Mouse (Mus musculus) liver, embryonic 12.5 days (tissue): Measurements from ENCODE around the gene Ly75. TPM values are rescaled to one million over a fixed set of nuclear protein-coding genes. Genes with fewer than 3 reads are reported as not detected.

Experiments
- ATAC-seq: fragments of 200-750 bp; cut with Nextera tagmentation; 2 replicates; pipeline ENCODE4 v1.8.0; 2017; ENCODE audit warnings: moderate number of reproducible peaks, mild to moderate bottlenecking, moderate library complexity
- H3K27ac ChIP-seq: fragments of 300-500 bp; sonication (generic); 2 replicates; pipeline ENCODE4 v1.5.1; 2016; ENCODE audit warnings: mild to moderate bottlenecking
- H3K27me3 ChIP-seq: fragments of 300-500 bp; sonication (generic); replicated peaks from 2 replicates; pipeline ENCODE4 v1.6.1; 2016; ENCODE audit warnings: mild to moderate bottlenecking, moderate library complexity
- H3K36me3 ChIP-seq: fragments of 300-500 bp; sonication (generic); 2 replicates; pipeline ENCODE4 v1.6.1; 2016; ENCODE audit warnings: mild to moderate bottlenecking, moderate library complexity
- H3K4me1 ChIP-seq: fragments of 300-500 bp; sonication (generic); 2 replicates; pipeline ENCODE4 v1.6.1; 2016
- H3K4me2 ChIP-seq: fragments of 300-500 bp; sonication (generic); 2 replicates; pipeline ENCODE4 v1.6.1; 2016; ENCODE audit warnings: mild to moderate bottlenecking, moderate library complexity
- H3K4me3 ChIP-seq: fragments of 300-500 bp; sonication (generic); 2 replicates; pipeline ENCODE4 v1.5.1; 2016; ENCODE audit warnings: mild to moderate bottlenecking, moderate library complexity
- H3K9ac ChIP-seq: fragments of 300-500 bp; sonication (generic); 2 replicates; pipeline ENCODE4 v1.6.1; 2016; ENCODE audit warnings: mild to moderate bottlenecking, moderate library complexity
- H3K9me3 ChIP-seq: fragments of 300-500 bp; sonication (generic); replicated peaks from 2 replicates; pipeline ENCODE4 v1.6.1; 2016; ENCODE audit warnings: mild to moderate bottlenecking, moderate library complexity
- WGBS: fragments of 180-500 bp; shearing (Covaris S2); methylation state at CpG from one replicate; pipeline ENCODE4 v1.1.7; 2016; ENCODE audit not compliant: insufficient replicate concordance; 5-methylcytosine and 5-hydroxymethylcytosine counted together
- polyA plus RNA-seq: library from polyadenylated mRNA; unstranded; fragments of >200 nt; fragmentation: Nextera tagmentation; extraction: Ambion mirVana; gene quantifications from 2 replicates; pipeline ENCODE4 v1.2.1, GENCODE M21; 2016

The Ly75 gene
- polyA plus RNA-seq, 1 experiment from 2014 or later = 6.4 TPM

- no peaks in the 10 kb centered on the region for H3K36me3 ChIP-seq
- no peaks in the 10 kb centered on the region for H3K4me1 ChIP-seq
- H3K9ac ChIP-seq = no peak overlapping the region
- ATAC-seq = no peak
- H3K4me2 ChIP-seq = no peak overlapping the region
- H3K27me3 ChIP-seq = no peaks in the 10 kb centered on the region
- WGBS = 58% methylated on average over 5 of the region's 5 CpGs
- no peak overlapping the region for H3K27ac ChIP-seq
- no peak overlapping the region for H3K4me3 ChIP-seq
- no peaks in the 10 kb centered on the region for H3K9me3 ChIP-seq
Observed at GRCm38 (mm10) chr2:60401694-60402093, 18.6 kb upstream of the Ly75 start.

GRCm38 (mm10) chr2:60393786-60394185, 10.7 kb upstream of the Ly75 start:
- H3K27me3 ChIP-seq = no peaks in the 10 kb centered on the region
- H3K4me1 ChIP-seq = peaks cover 4% of the 10 kb centered on the region; the same call in 1 of the 2 replicates
- no peak overlapping the region for H3K4me2 ChIP-seq
- no peak overlapping the region for H3K27ac ChIP-seq
- H3K4me3 ChIP-seq = no peak overlapping the region
- no peak overlapping the region for H3K9ac ChIP-seq
- no peaks in the 10 kb centered on the region for H3K9me3 ChIP-seq
- H3K36me3 ChIP-seq = no peaks in the 10 kb centered on the region
- no peak for ATAC-seq
- 36% methylated on average over 6 of the region's 6 CpGs for WGBS

- 59% methylated on average over 4 of the region's 4 CpGs for WGBS
- H3K4me1 ChIP-seq = peaks cover 4% of the 10 kb centered on the region; the same call in 1 of the 2 replicates
- H3K36me3 ChIP-seq = no peaks in the 10 kb centered on the region
- H3K9me3 ChIP-seq = no peaks in the 10 kb centered on the region
- H3K4me3 ChIP-seq = no peak overlapping the region
- H3K4me2 ChIP-seq = no peak overlapping the region
- no peak overlapping the region for H3K9ac ChIP-seq
- no peak for ATAC-seq
- no peaks in the 10 kb centered on the region for H3K27me3 ChIP-seq
- no peak overlapping the region for H3K27ac ChIP-seq
Observed at GRCm38 (mm10) chr2:60392286-60392685, 9.2 kb upstream of the Ly75 start.

GRCm38 (mm10) chr2:60387363-60387762, 4.3 kb upstream of the Ly75 start:
- no peak overlapping the region for H3K27ac ChIP-seq
- no peak overlapping the region for H3K4me3 ChIP-seq
- WGBS = 26% methylated on average over 3 of the region's 3 CpGs
- no peaks in the 10 kb centered on the region for H3K36me3 ChIP-seq
- H3K9me3 ChIP-seq = no peaks in the 10 kb centered on the region
- no peak overlapping the region for H3K9ac ChIP-seq
- no peak overlapping the region for H3K4me2 ChIP-seq
- no peak for ATAC-seq
- H3K27me3 ChIP-seq = peaks cover 24% of the 10 kb centered on the region
- H3K4me1 ChIP-seq = peaks cover 15% of the 10 kb centered on the region

GRCm38 (mm10) chr2:60386835-60387234, 3.7 kb upstream of the Ly75 start:
- Histone ChIP-seq H3K4me1 (peaks cover 16% of the 10 kb centered on the region), H3K36me3 (no peaks in the 10 kb centered on the region), H3K4me2 (no peak overlapping the region), H3K9me3 (no peaks in the 10 kb centered on the region), H3K27me3 (peaks cover 30% of the 10 kb centered on the region), H3K4me3 (no peak overlapping the region), H3K9ac (no peak overlapping the region), H3K27ac (no peak overlapping the region)
- no peak for ATAC-seq
- WGBS = 32% methylated on average over 2 of the region's 2 CpGs

GRCm38 (mm10) chr2:60384763-60385085, 1.6 kb upstream of the Ly75 start:
- no peak overlapping the region for H3K9ac ChIP-seq
- H3K9me3 ChIP-seq = no peaks in the 10 kb centered on the region
- peaks cover 12% of the 10 kb centered on the region; the same call in 1 of the 2 replicates for H3K4me1 ChIP-seq
- H3K4me3 ChIP-seq = no peak overlapping the region
- H3K27me3 ChIP-seq = peaks cover 38% of the 10 kb centered on the region
- H3K4me2 ChIP-seq = no peak overlapping the region
- ATAC-seq = no peak
- H3K27ac ChIP-seq = no peak overlapping the region
- H3K36me3 ChIP-seq = no peaks in the 10 kb centered on the region

- Histone ChIP-seq H3K4me2 (no peak overlapping the region), H3K9ac (no peak overlapping the region), H3K4me1 (peaks cover 12% of the 10 kb centered on the region; the same call in 1 of the 2 replicates), H3K27me3 (peaks cover 38% of the 10 kb centered on the region), H3K4me3 (no peak overlapping the region), H3K36me3 (no peaks in the 10 kb centered on the region), H3K9me3 (no peaks in the 10 kb centered on the region), H3K27ac (no peak overlapping the region)
- WGBS = 47% methylated on average over 7 of the region's 7 CpGs
- no peak for ATAC-seq
Observed at GRCm38 (mm10) chr2:60384083-60384762, 1.1 kb upstream of the Ly75 start.

- 0 out of 2 replicates have a peak overlapping the region, but pooled peaks have one; percentile 52 for H3K9ac ChIP-seq
- 31% methylated on average over 3 of the region's 3 CpGs for whole genome bisulfite sequencing
Observed at GRCm38 (mm10) chr2:60382346-60382745, 757 bp downstream of the Ly75 start.

GRCm38 (mm10) chr2:60377260-60377659, 5.8 kb downstream of the Ly75 start:
- no peak overlapping the region for H3K4me2 ChIP-seq
- H3K9ac ChIP-seq = no peak overlapping the region
- H3K4me1 ChIP-seq = no peaks in the 10 kb centered on the region
- H3K4me3 ChIP-seq = no peak overlapping the region
- H3K9me3 ChIP-seq = no peaks in the 10 kb centered on the region
- no peak for ATAC-seq
- no peak overlapping the region for H3K27ac ChIP-seq
- H3K27me3 ChIP-seq = peaks cover 13% of the 10 kb centered on the region
- H3K36me3 ChIP-seq = no peaks in the 10 kb centered on the region
- WGBS = 70% methylated on average over 5 of the region's 5 CpGs

More at GRCm38 (mm10) chr2:60382346-60382745, 757 bp downstream of the Ly75 start:
- no peak for ATAC-seq
- no peaks in the 10 kb centered on the region for H3K9me3 ChIP-seq
- no peaks in the 10 kb centered on the region for H3K36me3 ChIP-seq
- H3K4me1 ChIP-seq = peaks cover 12% of the 10 kb centered on the region; the same call in 1 of the 2 replicates
- H3K27ac ChIP-seq = no peak overlapping the region
- peaks cover 38% of the 10 kb centered on the region for H3K27me3 ChIP-seq
- peak overlapping the region; percentile 82 for H3K4me2 ChIP-seq
- H3K4me3 ChIP-seq = peak overlapping the region; percentile 58

- H3K4me2 ChIP-seq = no peak overlapping the region
- no peak overlapping the region for H3K4me3 ChIP-seq
- no peaks in the 10 kb centered on the region for H3K36me3 ChIP-seq
- H3K27ac ChIP-seq = no peak overlapping the region
- H3K27me3 ChIP-seq = no peaks in the 10 kb centered on the region
- H3K4me1 ChIP-seq = no peaks in the 10 kb centered on the region
- WGBS = 80% methylated on average over 15 of the region's 15 CpGs
- no peak for ATAC-seq
- no peak overlapping the region for H3K9ac ChIP-seq
- H3K9me3 ChIP-seq = no peaks in the 10 kb centered on the region
Observed at GRCm38 (mm10) chr2:60375608-60376107, 7.4 kb downstream of the Ly75 start.

GRCm38 (mm10) chr2:60375126-60375525, 8.0 kb downstream of the Ly75 start:
- Histone ChIP-seq H3K4me3 (no peak overlapping the region), H3K36me3 (no peaks in the 10 kb centered on the region), H3K9me3 (no peaks in the 10 kb centered on the region), H3K9ac (no peak overlapping the region), H3K4me1 (no peaks in the 10 kb centered on the region), H3K27me3 (no peaks in the 10 kb centered on the region), H3K4me2 (no peak overlapping the region), H3K27ac (no peak overlapping the region)
- ATAC-seq = no peak
- WGBS = 84% methylated on average over 8 of the region's 8 CpGs

GRCm38 (mm10) chr2:60370188-60370587, 12.9 kb downstream of the Ly75 start:
- 87% methylated on average over 5 of the region's 5 CpGs for WGBS
- Histone ChIP-seq H3K4me3 (no peak overlapping the region), H3K36me3 (no peaks in the 10 kb centered on the region), H3K9ac (no peak overlapping the region), H3K4me2 (no peak overlapping the region), H3K27ac (no peak overlapping the region), H3K27me3 (no peaks in the 10 kb centered on the region), H3K4me1 (no peaks in the 10 kb centered on the region), H3K9me3 (no peaks in the 10 kb centered on the region)
- no peak for ATAC-seq

GRCm38 (mm10) chr2:60369454-60369853, 13.6 kb downstream of the Ly75 start:
- 71% methylated on average over 4 of the region's 4 CpGs for WGBS
- Histone ChIP-seq H3K4me2 (no peak overlapping the region), H3K27ac (no peak overlapping the region), H3K36me3 (no peaks in the 10 kb centered on the region), H3K4me3 (no peak overlapping the region), H3K4me1 (no peaks in the 10 kb centered on the region), H3K9ac (no peak overlapping the region), H3K9me3 (no peaks in the 10 kb centered on the region), H3K27me3 (no peaks in the 10 kb centered on the region)
- no peak for ATAC-seq
